Mouse (Mus musculus): ENCODE results near the gene Nicn1. TPM values are rescaled to one million over a fixed set of nuclear protein-coding genes. Genes with fewer than 3 reads are reported as not detected.
"Not testable (repeated sequence)": the region's sequence is repeated elsewhere in the genome, so short reads cannot be mapped to it uniquely, and the experiment has no call there.

The Nicn1 gene
- total RNA-seq (2015; ENCODE audit: low replicate concordance) = 0.58 TPM in 1 of 2 replicates, not detected in the other
- 1.0 TPM in 1 of 2 replicates, not detected in the other for total RNA-seq (2017; ENCODE audit: low replicate concordance)

DNA sequence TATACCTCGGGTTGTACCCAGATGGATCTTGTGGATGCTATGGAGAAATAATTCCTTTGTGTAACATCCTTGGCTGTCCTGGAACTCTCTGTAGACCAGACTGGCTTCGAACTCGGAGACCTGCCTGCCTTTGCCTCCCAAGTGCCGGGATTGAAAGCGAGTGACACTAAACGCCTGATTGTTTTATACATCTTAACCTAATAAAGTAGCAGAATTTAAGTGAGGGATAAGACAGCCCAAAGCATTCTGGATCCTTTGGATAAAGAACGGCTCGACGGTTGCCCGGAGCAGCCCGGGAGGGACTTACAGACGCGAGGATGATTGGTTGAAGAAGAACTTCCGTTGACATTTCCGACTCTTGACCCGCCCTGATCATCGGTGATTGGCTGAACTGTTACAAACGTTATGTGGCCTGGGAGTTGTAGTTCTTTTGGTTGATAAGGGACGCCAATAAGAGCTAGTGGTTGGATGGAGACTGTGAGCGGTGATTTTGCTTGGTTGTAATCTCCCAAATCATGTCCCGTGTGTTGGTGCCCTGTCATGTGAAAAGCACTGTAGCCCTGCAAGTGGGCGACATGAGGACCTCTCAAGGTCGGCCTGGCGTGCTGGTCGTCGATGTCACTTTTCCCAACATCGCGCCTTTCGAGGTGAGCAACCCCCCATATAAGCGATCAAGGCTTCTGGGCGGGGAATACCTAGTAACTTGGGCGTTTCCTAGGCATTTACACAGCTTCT lies at the start of gene Nicn1:
Gene Nicn1, plus strand, starts transcription at position 414 of the 735 bp plus-strand sequence.
- peak; percentile 99 for ATAC-seq (replicated peaks; ENCODE audit: low FRiP score, poor library complexity, severe bottlenecking)

DNA sequence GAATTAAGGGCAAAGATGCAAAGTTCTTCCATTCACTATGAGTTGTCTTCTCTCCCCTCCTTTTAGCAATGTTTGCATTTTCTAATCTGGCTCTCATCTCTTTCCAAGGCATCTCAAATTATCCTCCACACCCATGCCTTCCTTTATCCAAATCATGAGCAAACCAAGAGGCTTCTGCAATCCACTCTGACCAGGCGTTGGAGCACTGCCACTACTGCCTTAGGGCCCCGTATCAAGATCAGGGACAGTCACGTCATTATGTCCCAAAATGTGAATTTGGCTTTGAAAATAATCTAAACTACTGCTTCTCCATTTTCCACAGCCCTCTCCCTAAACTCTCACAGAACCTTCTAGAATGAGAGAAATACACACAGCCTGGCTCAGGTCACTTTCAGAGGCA lies 45.7 kb upstream of the Nicn1 start:
- ATAC-seq (replicated peaks; ENCODE audit: low FRiP score, poor library complexity, severe bottlenecking) = no peak

GRCm38 (mm10) chr9:108244984-108245383 lies 45.2 kb upstream of the Nicn1 start:
- ATAC-seq (replicated peaks; ENCODE audit: low FRiP score, poor library complexity, severe bottlenecking) = 0 out of 2 replicates have a peak, but pooled peaks have one; percentile 61

GRCm38 (mm10) chr9:108248957-108249356 lies 41.3 kb upstream of the Nicn1 start:
- ATAC-seq (replicated peaks; ENCODE audit: low FRiP score, poor library complexity, severe bottlenecking) = no peak

DNA sequence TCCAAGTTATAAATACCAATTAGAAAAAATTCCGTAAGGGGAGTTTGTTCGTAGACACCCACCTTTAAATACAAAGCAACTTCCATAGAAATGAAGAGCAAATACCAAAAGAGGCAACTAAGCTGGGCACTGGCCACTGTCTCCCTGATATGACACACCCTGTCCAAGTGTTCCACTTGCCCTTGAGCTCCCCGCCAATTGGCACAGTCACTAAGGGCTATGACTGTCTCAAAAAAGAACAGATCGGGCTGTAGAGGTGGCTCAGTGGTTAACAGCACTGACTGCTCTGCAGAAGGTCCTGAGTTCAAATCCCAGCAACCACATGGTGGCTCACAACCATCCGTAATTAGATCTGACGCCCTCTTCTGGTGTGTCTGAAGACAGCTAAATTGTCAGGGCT lies 38.4 kb upstream of the Nicn1 start:
- ATAC-seq (replicated peaks; ENCODE audit: low FRiP score, poor library complexity, severe bottlenecking) = no peak

- no peak for ATAC-seq (replicated peaks; ENCODE audit: low FRiP score, poor library complexity, severe bottlenecking)
Observed at GRCm38 (mm10) chr9:108252766-108253165, 37.5 kb upstream of the Nicn1 start.

DNA sequence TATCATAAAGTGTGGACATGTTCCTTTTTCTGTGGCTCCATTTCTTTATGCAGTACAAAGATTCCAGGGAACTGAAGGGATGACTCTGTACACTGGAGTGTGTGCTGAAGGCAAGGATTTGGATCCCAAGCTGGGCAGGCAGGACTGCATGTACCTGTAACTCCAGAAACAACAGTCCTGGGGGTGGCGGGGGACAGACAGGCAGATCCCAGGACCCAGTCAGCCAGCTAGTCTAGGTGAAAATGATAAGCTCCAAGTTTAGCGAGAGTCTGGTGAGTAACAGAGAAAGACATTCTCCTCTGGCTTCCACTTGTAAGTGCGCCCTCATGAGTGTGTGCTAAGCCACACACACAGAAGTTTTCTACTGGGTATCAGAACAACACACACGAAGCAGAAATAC lies 29.7 kb upstream of the Nicn1 start:
- no peak for ATAC-seq (replicated peaks; ENCODE audit: low FRiP score, poor library complexity, severe bottlenecking)

DNA sequence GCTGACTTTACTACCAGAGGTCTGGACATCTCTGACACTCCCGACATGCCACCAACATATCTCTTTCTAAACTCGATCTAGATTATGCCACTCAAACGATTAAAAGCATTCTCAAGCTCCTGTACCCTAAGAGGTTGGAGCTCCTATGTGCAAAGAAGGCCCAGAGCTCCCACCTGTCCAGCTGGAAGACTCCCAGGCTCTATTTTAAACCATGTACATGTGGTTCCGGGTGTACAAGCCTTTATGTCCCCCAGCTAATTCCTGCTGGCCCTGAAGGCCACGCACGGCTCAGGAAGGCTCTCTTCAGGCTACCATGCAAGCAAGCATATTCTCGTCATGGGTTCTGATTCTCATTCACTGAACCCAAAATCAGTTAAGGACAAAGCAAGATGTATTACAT lies 28.4 kb upstream of the Nicn1 start:
- ATAC-seq (replicated peaks; ENCODE audit: low FRiP score, poor library complexity, severe bottlenecking) = no peak

DNA sequence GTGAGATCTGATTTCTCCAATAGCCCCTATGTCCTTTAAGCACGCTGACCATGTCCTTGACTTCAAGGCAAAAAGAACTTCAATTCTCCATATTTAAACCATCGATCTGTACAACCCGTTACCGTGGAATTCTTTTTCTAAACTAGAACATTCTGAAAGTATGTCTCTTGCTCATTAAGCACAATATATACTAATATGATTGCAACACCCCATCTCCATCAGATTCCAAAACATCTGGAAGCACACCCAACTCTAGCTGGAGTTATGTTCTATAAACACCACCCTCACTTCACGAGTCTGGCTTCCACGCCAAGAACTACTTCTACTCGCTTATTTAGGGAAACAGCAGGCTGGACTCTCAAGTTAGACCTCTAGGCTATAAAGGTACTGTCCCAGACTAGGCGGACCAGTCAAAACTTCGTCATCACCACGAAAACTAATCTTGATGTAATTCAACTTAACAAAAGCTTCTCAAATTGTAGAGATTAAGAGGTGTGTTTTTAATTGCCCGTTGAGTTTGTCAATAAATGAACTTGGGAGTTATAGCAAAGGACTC lies 27.7 kb upstream of the Nicn1 start:
- no peak for ATAC-seq (replicated peaks; ENCODE audit: low FRiP score, poor library complexity, severe bottlenecking)

- ATAC-seq (replicated peaks; ENCODE audit: low FRiP score, poor library complexity, severe bottlenecking) = peak; percentile 58
Observed at GRCm38 (mm10) chr9:108263131-108263681, 27.0 kb upstream of the Nicn1 start.

DNA sequence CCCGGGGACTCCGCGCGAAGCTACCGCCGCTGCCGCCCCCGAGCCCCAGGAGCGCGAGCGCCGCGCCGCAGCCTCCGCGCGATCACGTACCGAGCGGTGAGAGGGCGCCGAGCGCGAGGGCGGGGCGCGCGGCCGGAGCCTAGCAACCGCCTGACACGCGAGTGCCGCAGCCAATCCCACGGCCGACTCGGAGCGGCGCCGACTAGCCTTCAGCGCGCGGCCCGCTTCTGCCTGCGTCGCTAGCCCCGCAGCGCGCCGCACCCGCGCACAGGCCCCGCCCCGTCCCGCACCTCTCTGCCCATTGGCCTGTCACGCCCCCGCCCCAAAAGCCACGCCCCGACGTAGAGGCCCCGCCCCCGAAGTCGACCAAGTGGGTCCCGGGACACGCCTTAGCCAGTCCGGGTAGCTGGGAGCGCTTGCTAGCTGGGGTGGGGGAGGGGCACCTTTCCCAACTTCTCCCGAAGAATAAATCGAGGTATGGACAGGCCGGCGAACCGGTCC lies 26.5 kb upstream of the Nicn1 start, which contains the start of gene Dag1:
Gene Dag1, minus strand, starts transcription at position 269 of the 501 bp plus-strand sequence.
- ATAC-seq (replicated peaks; ENCODE audit: low FRiP score, poor library complexity, severe bottlenecking) = peak; percentile 94

GRCm38 (mm10) chr9:108264191-108264921 lies 25.9 kb upstream of the Nicn1 start:
- ATAC-seq (replicated peaks; ENCODE audit: low FRiP score, poor library complexity, severe bottlenecking) = no peak

GRCm38 (mm10) chr9:108266261-108266935 lies 23.8 kb upstream of the Nicn1 start:
- no peak for ATAC-seq (replicated peaks; ENCODE audit: low FRiP score, poor library complexity, severe bottlenecking)

GRCm38 (mm10) chr9:108267691-108268090 lies 22.5 kb upstream of the Nicn1 start:
- ATAC-seq (replicated peaks; ENCODE audit: low FRiP score, poor library complexity, severe bottlenecking) = no peak

- ATAC-seq (replicated peaks; ENCODE audit: low FRiP score, poor library complexity, severe bottlenecking) = not testable (repeated sequence)
Observed at GRCm38 (mm10) chr9:108268701-108269100, 21.5 kb upstream of the Nicn1 start.

DNA sequence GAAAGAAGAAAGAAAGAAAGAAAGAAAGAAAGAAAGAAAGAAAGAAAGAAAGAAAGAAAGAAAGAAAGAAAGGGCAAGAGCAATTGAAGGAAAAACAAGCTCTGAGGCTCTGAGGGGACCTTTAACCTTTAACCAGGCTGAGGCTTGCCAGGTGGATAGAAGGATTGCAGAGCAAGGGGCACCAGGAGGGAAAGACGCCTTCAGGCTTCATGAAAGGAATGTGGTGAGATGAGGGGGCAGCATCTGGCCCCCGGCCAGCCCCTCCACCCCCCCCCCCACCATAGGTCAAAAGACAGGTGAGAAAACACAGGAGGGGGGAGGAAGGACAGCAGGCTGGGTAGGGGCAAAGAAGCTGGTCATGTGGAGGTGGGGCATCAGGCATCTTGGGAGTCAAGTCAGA lies 18.3 kb upstream of the Nicn1 start:
- no peak for ATAC-seq (replicated peaks; ENCODE audit: low FRiP score, poor library complexity, severe bottlenecking)

DNA sequence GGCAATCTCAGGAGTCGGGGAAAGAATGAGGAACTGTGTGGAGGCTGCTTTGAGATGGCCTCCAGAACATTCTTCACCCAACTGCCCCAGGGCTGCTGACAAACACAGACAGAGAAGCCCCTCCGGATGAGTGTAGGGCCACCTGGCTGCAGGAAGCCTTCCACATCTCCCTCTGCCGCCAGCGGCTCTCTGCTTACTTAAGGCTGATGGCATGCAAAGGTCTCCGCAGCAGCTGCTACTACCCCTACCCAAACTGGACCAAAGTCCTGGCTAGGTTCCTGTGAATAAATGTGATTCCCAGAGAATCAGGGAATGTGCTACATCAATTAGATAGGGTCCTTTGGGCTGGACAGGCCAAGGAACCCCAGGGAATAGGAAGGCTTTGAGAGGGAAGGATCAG lies 17.5 kb upstream of the Nicn1 start:
- ATAC-seq (replicated peaks; ENCODE audit: low FRiP score, poor library complexity, severe bottlenecking) = no peak

GRCm38 (mm10) chr9:108273485-108273884 lies 16.7 kb upstream of the Nicn1 start:
- no peak for ATAC-seq (replicated peaks; ENCODE audit: low FRiP score, poor library complexity, severe bottlenecking)

DNA sequence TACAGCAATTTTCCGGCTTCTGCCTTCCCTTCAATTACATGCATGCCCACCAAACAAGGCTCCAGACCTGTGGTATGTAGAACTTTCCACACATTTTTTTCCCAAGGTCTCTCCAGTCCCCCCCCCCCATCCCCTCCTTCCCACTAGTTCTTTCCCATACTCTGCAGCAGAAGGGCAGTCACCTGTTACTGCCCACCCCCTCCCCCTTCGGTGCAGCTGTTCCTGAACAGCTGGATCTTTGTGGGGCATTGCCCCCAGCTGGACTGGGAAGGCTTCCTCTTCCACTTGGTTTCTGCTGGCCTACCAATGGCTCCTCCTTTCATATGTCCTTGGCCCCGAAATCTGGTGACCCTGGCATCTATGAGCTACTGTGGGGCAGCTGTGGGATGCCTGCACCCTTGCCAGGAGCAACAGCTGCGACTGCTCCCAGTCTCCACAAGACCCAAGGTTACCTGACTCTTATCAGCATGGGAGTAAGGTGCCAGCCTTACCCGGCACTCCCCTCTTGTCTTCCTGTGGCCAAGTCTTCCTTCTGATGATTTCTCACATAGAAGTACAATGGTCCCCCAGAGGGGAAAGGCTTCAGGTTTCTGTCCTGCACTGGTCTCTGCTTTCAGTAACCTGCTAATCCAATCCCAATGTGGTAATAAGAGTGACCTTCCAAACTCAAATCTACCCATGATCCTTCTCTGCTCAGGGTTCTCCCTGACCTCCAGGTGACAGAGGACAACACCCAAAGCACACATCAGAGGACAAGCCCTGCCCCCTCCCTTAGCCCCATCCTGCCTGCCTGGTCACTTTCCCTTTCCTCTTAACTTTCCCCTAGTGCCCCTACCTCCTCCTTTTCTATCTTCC lies 15.5 kb upstream of the Nicn1 start:
- no peak for ATAC-seq (replicated peaks; ENCODE audit: low FRiP score, poor library complexity, severe bottlenecking)
